Mouse (Mus musculus): Measurements from ENCODE around the gene Rnf220.

DNA sequence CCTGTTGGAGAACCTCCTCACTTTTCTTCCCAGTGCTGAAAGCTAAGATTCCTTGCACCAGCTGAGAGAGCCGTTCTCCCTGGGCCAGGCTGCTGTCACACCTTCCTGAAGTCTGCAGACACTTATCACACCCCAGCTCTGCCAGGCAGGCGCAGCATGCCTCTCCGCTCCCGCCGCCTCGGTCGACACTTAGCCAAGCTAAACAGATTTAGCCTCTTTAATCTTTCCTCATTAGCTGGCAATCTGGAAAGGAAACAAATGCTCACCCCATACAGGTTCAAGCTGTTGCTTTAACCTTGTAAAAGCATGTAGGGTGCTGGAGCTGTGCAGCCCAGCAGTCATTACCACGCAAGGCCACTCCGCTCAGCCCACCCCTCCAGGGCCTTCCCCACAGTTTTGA, 90.9 kb downstream of the Rnf220 start:
- TF ChIP-seq CTCF (IDR thresholded peaks at IDR 0.05; ENCODE audit: extremely low read depth, insufficient read length, insufficient replicate concordance, low read depth, low read length) (no peak), POLR2A (IDR thresholded peaks at IDR 0.05; ENCODE audit: low read depth, low read length) (no peak)

All from small intestine, adult 2 months (tissue).